Mouse (Mus musculus) heart, adult 2 months (tissue): Measurements from ENCODE around the gene Cx3cl1.
A peak's percentile ranks its signal among the peaks of the same experiment; 100 is the strongest.

ENCODE experiments used
- CTCF ChIP-seq: fragments of 200-600 bp; IDR thresholded peaks from 2 replicates; pipeline ENCODE4 v1.8.1; 2022; ENCODE audit warnings: antibody characterized with exemption, mild to moderate bottlenecking, moderate library complexity
- EP300 ChIP-seq: fragments of 200-500 bp; IDR thresholded peaks from 2 replicates; pipeline ENCODE4 v1.6.1; 2011; ENCODE audit warnings: low read depth, low read length, control low read depth; ENCODE audit not compliant: insufficient read depth
- POLR2A ChIP-seq: fragments of 200-500 bp; IDR thresholded peaks from 2 replicates; pipeline ENCODE4 v1.6.1; 2011; ENCODE audit warnings: mild to moderate bottlenecking, low read depth, low read length, control low read depth; ENCODE audit not compliant: insufficient read depth

DNA sequence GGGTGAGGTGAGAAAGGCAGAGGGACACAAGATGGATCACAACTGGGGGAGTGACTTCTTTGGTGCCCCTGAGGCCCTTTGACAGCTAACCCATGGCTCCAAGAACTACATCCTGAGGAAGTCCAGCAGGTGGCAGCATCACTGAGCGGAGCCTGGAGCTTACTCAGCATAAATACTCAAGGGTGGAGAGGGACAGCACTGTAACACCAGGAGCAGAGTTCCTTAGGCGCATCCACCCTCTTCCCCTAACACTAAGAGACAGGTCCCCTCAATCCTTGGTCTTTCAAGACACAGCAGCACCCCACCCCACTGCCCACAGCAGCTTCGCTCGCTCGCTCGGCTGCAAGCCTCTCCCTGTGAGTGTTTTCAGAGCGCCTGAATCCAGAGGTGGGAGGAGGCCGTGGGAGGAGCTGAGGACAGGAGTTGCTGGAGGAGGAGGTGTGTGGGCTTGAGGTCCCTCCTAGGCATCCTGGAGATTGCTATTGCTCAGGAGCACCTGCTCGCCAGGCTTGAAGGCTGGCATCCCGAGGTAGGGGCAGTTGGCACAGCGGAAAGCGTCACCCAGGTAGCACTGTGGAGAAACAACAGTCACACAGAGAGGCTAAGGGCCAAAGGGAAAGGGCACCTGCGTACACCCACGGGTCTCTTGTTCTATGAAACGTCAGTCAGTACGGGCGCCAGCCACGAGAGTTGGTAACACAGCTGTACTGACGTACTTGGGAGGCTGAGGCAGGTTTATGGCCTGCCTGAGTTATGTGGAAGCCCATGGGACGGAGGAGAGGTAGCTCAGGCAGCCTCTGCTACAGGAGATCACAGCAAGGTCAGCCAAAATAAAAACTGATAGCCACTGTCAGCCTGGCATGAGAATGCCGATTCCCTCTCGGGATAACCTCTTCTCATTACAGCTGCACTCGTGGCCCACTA lies 51.1 kb downstream of the Cx3cl1 start:
- TF ChIP-seq EP300 (no peak), CTCF (peak; percentile 86), POLR2A (no peak)
